Mouse (Mus musculus) lung, embryonic 16.5 days (tissue): ENCODE results near the gene Skp2. TPM values are rescaled to one million over a fixed set of nuclear protein-coding genes. Genes with fewer than 3 reads are reported as not detected.
A peak's percentile ranks its signal among the peaks of the same experiment; 100 is the strongest.

Experiments
- ATAC-seq: fragments of 200-750 bp; cut with Nextera tagmentation; 2 replicates; pipeline ENCODE4 v1.8.0; 2017; ENCODE audit warnings: low read depth, mild to moderate bottlenecking, moderate library complexity
- H3K27ac ChIP-seq: fragments of 300-500 bp; sonication (generic); 2 replicates; pipeline ENCODE4 v1.5.1; 2014; ENCODE audit warnings: mild to moderate bottlenecking, control low read depth, low read length
- H3K27me3 ChIP-seq: fragments of 300-500 bp; sonication (generic); 2 replicates; pipeline ENCODE4 v1.6.1; 2014; ENCODE audit warnings: low read depth, low read length, mixed read lengths; ENCODE audit not compliant: control insufficient read depth, insufficient read depth
- H3K36me3 ChIP-seq: fragments of 300-500 bp; sonication (generic); 2 replicates; pipeline ENCODE4 v1.6.1; 2014; ENCODE audit warnings: low read length; ENCODE audit not compliant: control insufficient read depth, insufficient read depth
- H3K4me1 ChIP-seq: fragments of 300-500 bp; sonication (generic); replicated peaks from 2 replicates; pipeline ENCODE4 v1.6.1; 2014; ENCODE audit warnings: low read length, mixed read lengths; ENCODE audit not compliant: control insufficient read depth, insufficient read depth
- H3K4me2 ChIP-seq: fragments of 300-500 bp; sonication (generic); 2 replicates; pipeline ENCODE4 v1.6.1; 2014; ENCODE audit warnings: low read depth, low read length, control low read depth
- H3K4me3 ChIP-seq: fragments of 300-500 bp; sonication (generic); 2 replicates; pipeline ENCODE4 v1.5.1; 2014; ENCODE audit warnings: mild to moderate bottlenecking, low read length, control low read depth
- H3K9ac ChIP-seq: fragments of 300-500 bp; sonication (generic); 2 replicates; pipeline ENCODE4 v1.6.1; 2014; ENCODE audit warnings: low read length, control low read depth
- H3K9me3 ChIP-seq: fragments of 300-500 bp; sonication (generic); 2 replicates; pipeline ENCODE4 v1.6.1; 2016; ENCODE audit warnings: low read length; ENCODE audit not compliant: control insufficient read depth
- WGBS: fragments of 180-500 bp; shearing (Covaris S2); extraction: QIAGEN DNeasy Blood & Tissue Kit; methylation state at CpG from one replicate; pipeline ENCODE4 v1.1.7; 2014; 5-methylcytosine and 5-hydroxymethylcytosine counted together
- polyA plus RNA-seq: library from polyadenylated mRNA; unstranded; fragments of >200 nt; fragmentation: Nextera tagmentation; extraction: Ambion mirVana; gene quantifications from 2 replicates; pipeline ENCODE4 v1.2.1, GENCODE M21; 2015

The Skp2 gene
- polyA plus RNA-seq, 1 experiment from 2014 or later, result 67.4 TPM

GRCm38 (mm10) chr15:9122989-9123388 is 32.2 kb downstream of the Skp2 start:
- H3K9me3 ChIP-seq, result no peaks in the 10 kb centered on the region
- ATAC-seq, result no peak
- H3K27ac ChIP-seq, result no peak overlapping the region
- no peak overlapping the region for H3K4me3 ChIP-seq
- WGBS, result 89% methylated on average over 4 of the region's 4 CpGs
- H3K36me3 ChIP-seq, result peaks cover 28% of the 10 kb centered on the region
- H3K4me2 ChIP-seq, result no peak overlapping the region
- H3K4me1 ChIP-seq, result no peaks in the 10 kb centered on the region
- no peak overlapping the region for H3K9ac ChIP-seq
- no peaks in the 10 kb centered on the region for H3K27me3 ChIP-seq

DNA sequence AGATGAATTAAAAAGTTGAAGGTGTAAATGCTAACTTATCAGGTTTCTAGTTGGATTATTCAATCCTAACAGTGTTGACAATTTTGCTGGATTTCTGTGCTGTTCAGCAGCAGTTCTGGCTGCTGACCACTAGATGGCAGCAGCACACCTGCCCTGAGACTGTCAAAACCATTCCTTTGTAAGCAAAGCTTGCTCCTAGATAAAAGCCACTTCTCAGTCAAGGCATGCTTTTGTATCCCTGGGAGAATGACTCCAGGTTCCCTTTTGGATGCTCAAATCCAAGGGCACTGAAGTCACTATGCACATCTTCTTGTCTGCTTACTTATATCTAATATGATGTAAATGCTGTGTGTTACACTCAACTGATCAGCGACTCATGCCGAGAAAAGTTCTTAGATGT is 35.1 kb downstream of the Skp2 start:
- Histone ChIP-seq H3K4me1 (no peaks in the 10 kb centered on the region), H3K9me3 (no peaks in the 10 kb centered on the region), H3K27ac (no peak overlapping the region), H3K9ac (no peak overlapping the region), H3K36me3 (peaks cover 42% of the 10 kb centered on the region), H3K27me3 (no peaks in the 10 kb centered on the region), H3K4me3 (no peak overlapping the region), H3K4me2 (no peak overlapping the region)
- ATAC-seq, result 0 out of 2 replicates have a peak, but pooled peaks have one; percentile 49
- 86% methylated on average over 2 of the region's 2 CpGs for WGBS

GRCm38 (mm10) chr15:9118852-9119251 is 36.4 kb downstream of the Skp2 start:
- 96% methylated on average over 4 of the region's 4 CpGs for WGBS
- no peak overlapping the region for H3K4me2 ChIP-seq
- H3K27ac ChIP-seq, result no peak overlapping the region
- no peaks in the 10 kb centered on the region for H3K27me3 ChIP-seq
- H3K9me3 ChIP-seq, result no peaks in the 10 kb centered on the region
- H3K4me3 ChIP-seq, result no peak overlapping the region
- 0 out of 2 replicates have a peak, but pooled peaks cover under 1% of the 10 kb centered on the region for H3K4me1 ChIP-seq
- H3K36me3 ChIP-seq, result peaks cover 48% of the 10 kb centered on the region
- 0 out of 2 replicates have a peak, but pooled peaks have one; percentile 19 for ATAC-seq
- no peak overlapping the region for H3K9ac ChIP-seq

GRCm38 (mm10) chr15:9114599-9114998 is 40.6 kb downstream of the Skp2 start:
- H3K27me3 ChIP-seq, result no peaks in the 10 kb centered on the region
- H3K9me3 ChIP-seq, result no peaks in the 10 kb centered on the region
- no peak overlapping the region for H3K9ac ChIP-seq
- peaks cover 40% of the 10 kb centered on the region for H3K36me3 ChIP-seq
- H3K4me2 ChIP-seq, result no peak overlapping the region
- no peak for ATAC-seq
- H3K27ac ChIP-seq, result no peak overlapping the region
- H3K4me3 ChIP-seq, result no peak overlapping the region
- 0 out of 2 replicates have a peak, but pooled peaks cover 2% of the 10 kb centered on the region for H3K4me1 ChIP-seq
- WGBS, result 26% methylated on average over 5 of the region's 5 CpGs

DNA sequence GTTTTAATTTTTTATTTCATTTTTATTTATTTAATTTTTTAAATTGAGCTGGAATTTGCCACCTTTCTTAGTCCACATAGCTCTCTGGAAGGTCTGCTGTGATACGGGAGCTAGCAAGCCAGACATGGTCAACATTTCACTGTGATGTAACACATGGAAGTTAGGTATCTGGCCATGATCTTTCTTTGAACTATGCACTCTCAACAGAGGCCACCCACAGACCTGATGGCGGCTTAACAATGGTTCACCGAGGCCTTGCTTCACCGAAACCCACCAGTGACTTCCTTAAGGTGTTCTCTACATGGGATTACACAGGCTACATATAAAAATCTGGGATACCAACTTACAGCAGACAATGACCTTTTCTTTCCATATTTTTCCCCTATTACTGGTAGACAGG is 41.1 kb downstream of the Skp2 start:
- Histone ChIP-seq H3K27me3 (no peaks in the 10 kb centered on the region), H3K36me3 (peaks cover 35% of the 10 kb centered on the region), H3K4me1 (0 out of 2 replicates have a peak, but pooled peaks cover 2% of the 10 kb centered on the region), H3K27ac (no peak overlapping the region), H3K4me2 (no peak overlapping the region), H3K9ac (no peak overlapping the region), H3K4me3 (no peak overlapping the region), H3K9me3 (no peaks in the 10 kb centered on the region)
- 64% methylated on average over 4 of the region's 4 CpGs for WGBS
- no peak for ATAC-seq

- Histone ChIP-seq H3K4me2 (no peak overlapping the region), H3K9ac (no peak overlapping the region), H3K27ac (no peak overlapping the region), H3K4me3 (no peak overlapping the region), H3K27me3 (no peaks in the 10 kb centered on the region), H3K36me3 (peaks cover 30% of the 10 kb centered on the region), H3K9me3 (no peaks in the 10 kb centered on the region), H3K4me1 (0 out of 2 replicates have a peak, but pooled peaks cover 2% of the 10 kb centered on the region)
- 54% methylated on average over 9 of the region's 9 CpGs for WGBS
- no peak for ATAC-seq
These were observed 41.7 kb downstream of the Skp2 start for GRCm38 (mm10) chr15:9113556-9113955.

DNA sequence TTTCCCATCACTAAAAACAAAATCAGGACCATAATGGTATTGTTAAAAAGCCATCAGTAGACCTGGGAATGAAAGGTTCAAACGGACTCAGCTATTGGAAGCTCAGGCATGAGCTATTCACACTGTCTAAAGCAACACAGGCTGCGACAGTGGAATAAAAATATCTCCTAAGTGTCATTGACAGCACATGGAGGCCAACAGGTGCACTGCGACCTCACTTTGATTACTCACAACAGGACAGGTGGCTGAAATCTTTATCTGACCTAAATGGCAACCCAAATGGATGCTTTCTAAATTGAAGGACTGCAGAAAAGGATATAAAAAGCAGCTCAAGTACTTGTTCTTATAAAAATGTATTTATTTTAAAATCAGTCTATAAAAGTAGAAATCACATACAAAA is 43.6 kb downstream of the Skp2 start:
- H3K9ac ChIP-seq, result no peak overlapping the region
- whole genome bisulfite sequencing, result 83% methylated on average over 3 of the region's 3 CpGs
- no peaks in the 10 kb centered on the region for H3K27me3 ChIP-seq
- H3K36me3 ChIP-seq, result peaks cover 31% of the 10 kb centered on the region
- ATAC-seq, result no peak
- H3K4me3 ChIP-seq, result no peak overlapping the region
- H3K4me1 ChIP-seq, result 0 out of 2 replicates have a peak, but pooled peaks cover 2% of the 10 kb centered on the region
- no peak overlapping the region for H3K4me2 ChIP-seq
- H3K27ac ChIP-seq, result no peak overlapping the region
- H3K9me3 ChIP-seq, result no peaks in the 10 kb centered on the region

DNA sequence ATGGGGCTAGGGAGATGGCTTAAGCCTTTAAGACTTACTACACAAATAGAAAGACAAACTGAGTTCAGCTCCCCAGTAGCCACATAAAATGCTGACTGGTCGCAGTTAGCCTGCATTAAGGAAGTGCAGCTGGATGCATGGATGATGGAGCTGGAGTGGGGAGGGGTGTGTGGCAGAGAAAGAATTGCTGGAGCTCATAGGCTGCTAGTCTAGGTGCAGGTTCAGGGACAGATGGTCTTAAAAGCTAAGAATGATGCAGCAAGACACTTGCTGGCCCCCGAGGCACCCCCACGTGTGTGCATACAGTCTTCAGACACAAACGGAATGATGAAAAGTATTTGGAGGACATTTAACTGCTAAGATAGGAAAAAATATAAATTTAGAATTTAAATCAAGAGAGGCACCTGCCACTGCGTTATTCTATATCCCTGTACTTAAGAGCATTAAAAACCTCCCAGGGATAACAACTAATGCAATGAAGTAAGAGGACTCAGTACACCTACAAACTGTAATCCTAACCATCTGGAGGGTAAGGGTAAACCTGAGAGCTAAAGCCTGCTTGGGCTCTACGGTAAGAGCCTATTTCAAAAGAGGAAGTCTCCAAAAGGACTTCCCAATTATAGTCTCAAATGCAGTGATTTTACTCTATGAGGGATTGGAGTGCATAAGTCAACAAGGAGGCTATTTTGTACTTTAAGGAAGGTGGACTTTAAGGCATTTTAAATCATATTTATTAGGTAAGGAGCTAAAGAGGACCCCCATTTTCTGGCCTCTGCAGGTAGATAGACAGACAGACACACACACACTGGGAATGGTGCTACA is 44.5 kb downstream of the Skp2 start:
- no peaks in the 10 kb centered on the region for H3K9me3 ChIP-seq
- H3K27ac ChIP-seq, result no peak overlapping the region
- H3K27me3 ChIP-seq, result no peaks in the 10 kb centered on the region
- WGBS, result 78% methylated on average over 6 of the region's 6 CpGs
- ATAC-seq, result no peak
- no peak overlapping the region for H3K9ac ChIP-seq
- no peak overlapping the region for H3K4me2 ChIP-seq
- H3K36me3 ChIP-seq, result peaks cover 25% of the 10 kb centered on the region
- H3K4me3 ChIP-seq, result no peak overlapping the region
- H3K4me1 ChIP-seq, result 0 out of 2 replicates have a peak, but pooled peaks cover 2% of the 10 kb centered on the region

DNA sequence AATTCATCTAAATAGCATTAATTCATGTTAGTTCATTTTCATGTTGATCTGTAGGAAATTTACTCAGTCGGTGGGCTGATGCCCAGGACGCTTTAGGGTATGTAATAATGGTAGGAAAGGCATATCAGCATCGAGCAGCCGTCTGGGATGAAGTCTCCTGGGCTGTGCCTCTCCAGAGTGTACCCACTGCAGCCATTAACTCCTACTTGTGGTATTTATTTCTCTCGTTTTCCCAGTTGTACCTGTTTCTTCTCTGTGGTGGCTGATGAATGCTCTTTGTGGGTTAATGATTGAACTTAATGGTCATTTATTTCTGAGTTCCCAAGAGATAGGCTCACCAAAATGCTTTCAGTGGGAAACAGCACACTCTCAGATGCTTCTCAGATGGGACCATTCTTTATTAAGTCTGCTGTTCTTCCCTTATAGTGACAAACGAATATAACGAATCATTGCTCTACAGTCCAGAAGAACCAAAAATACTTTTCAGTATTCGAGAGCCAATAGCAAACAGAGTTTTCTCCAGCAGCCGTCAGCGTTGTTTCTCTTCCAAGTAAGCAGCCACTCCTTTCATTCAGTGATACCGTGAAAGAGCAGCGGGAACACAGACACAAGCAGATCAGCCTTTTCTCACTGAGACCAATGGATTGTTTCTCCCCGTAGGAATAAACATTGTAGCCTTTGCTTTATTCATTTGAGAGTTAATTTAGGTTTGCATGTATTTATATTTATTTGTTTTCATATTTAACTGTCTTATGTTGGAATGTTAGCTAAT is 48.7 kb downstream of the Skp2 start:
- Histone ChIP-seq H3K36me3 (peaks cover 9% of the 10 kb centered on the region), H3K27me3 (no peaks in the 10 kb centered on the region), H3K4me3 (no peak overlapping the region), H3K9ac (no peak overlapping the region), H3K4me1 (no peaks in the 10 kb centered on the region), H3K9me3 (no peaks in the 10 kb centered on the region), H3K4me2 (no peak overlapping the region), H3K27ac (no peak overlapping the region)
- no peak for ATAC-seq
- WGBS, result 72% methylated on average over 13 of the region's 13 CpGs
